Mouse (Mus musculus) kidney, embryonic 14.5 days (tissue): ENCODE results near the gene Psma7. TPM values are rescaled to one million over a fixed set of nuclear protein-coding genes. Genes with fewer than 3 reads are reported as not detected.

ENCODE experiments used
- ATAC-seq: fragments of 200-750 bp; cut with Nextera tagmentation; 2 replicates; pipeline ENCODE4 v1.8.0; 2017; ENCODE audit warnings: moderate number of reproducible peaks, mild to moderate bottlenecking, moderate TSS enrichment, moderate library complexity; ENCODE audit not compliant: low FRiP score, low TSS enrichment
- H3K27ac ChIP-seq: fragments of 300-500 bp; sonication (generic); 2 replicates; pipeline ENCODE4 v1.5.1; 2014; ENCODE audit warnings: low read depth, mild to moderate bottlenecking, low read length, moderate library complexity, mixed read lengths
- H3K27me3 ChIP-seq: fragments of 300-500 bp; sonication (generic); 2 replicates; pipeline ENCODE4 v1.6.1; 2014; ENCODE audit warnings: mild to moderate bottlenecking, low read length; ENCODE audit not compliant: control insufficient read depth, insufficient read depth
- H3K36me3 ChIP-seq: fragments of 300-500 bp; sonication (generic); 2 replicates; pipeline ENCODE4 v1.6.1; 2014; ENCODE audit warnings: low read length, mixed read lengths; ENCODE audit not compliant: control insufficient read depth, insufficient read depth
- H3K4me1 ChIP-seq: fragments of 300-500 bp; sonication (generic); 2 replicates; pipeline ENCODE4 v1.6.1; 2014; ENCODE audit warnings: low read length, mixed read lengths; ENCODE audit not compliant: control insufficient read depth, insufficient read depth
- H3K4me2 ChIP-seq: fragments of 300-500 bp; sonication (generic); replicated peaks from 2 replicates; pipeline ENCODE4 v1.6.1; 2014; ENCODE audit warnings: low read depth, mild to moderate bottlenecking, low read length
- H3K4me3 ChIP-seq: fragments of 300-500 bp; sonication (generic); 2 replicates; pipeline ENCODE4 v1.5.1; 2014; ENCODE audit warnings: mild to moderate bottlenecking, low read length
- H3K9ac ChIP-seq: fragments of 300-500 bp; sonication (generic); 2 replicates; pipeline ENCODE4 v1.6.1; 2014; ENCODE audit warnings: low read depth, mild to moderate bottlenecking, low read length, moderate library complexity
- H3K9me3 ChIP-seq: fragments of 300-500 bp; sonication (generic); 2 replicates; pipeline ENCODE4 v1.6.1; 2016; ENCODE audit warnings: low read length; ENCODE audit not compliant: control insufficient read depth
- WGBS: fragments of 180-500 bp; shearing (Covaris S2); extraction: QIAGEN DNeasy Blood & Tissue Kit; methylation state at CpG from one replicate; pipeline ENCODE4 v1.1.7; 2014; 5-methylcytosine and 5-hydroxymethylcytosine counted together
- polyA plus RNA-seq: library from polyadenylated mRNA; unstranded; fragments of >200 nt; fragmentation: Nextera tagmentation; extraction: Ambion mirVana; gene quantifications from 2 replicates; pipeline ENCODE4 v1.2.1, GENCODE M21; 2014

The Psma7 gene
- 713 and 771 TPM in 2 replicates for polyA plus RNA-seq

DNA sequence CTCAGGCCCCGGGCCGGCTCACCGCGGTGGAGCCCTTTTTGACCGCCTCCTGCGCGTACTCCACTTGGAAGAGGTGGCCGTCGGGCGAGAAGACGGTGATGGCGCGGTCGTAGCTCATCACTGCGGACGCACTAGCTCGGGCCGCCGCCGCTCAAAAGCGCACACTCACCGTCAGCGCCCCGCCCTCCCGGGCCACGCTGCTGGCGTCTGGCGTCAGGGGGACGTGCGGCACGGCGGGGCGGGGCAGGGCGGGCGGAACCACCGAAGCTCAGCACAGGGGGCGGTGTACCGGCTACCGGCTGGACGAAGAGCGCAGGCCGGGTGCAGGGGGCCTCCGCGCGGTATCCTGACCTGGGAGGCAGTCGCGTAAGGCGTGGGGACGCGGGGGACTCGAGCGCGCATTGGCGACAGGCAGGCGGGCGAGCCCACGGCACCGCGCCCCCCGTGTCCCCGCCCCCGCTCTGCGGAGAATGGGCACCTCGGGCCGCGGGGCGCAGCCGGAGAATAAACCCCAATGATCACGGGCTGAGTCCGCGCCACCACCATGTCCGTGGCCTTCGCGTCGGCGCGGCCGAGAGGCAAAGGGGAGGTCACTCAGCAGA, at the start of gene Psma7, which contains the start of gene Ss18l1:
Gene Psma7, minus strand, starts transcription at position 178 of the 602 bp plus-strand sequence.
Gene Ss18l1, plus strand, starts transcription at position 254 of the 602 bp plus-strand sequence.
- Histone ChIP-seq H3K9ac (peak within 1 kb of the TSS; percentile 95), H3K9me3 (no peaks in the 10 kb centered on the region), H3K4me2 (peak within 1 kb of the TSS; percentile 74), H3K27me3 (no peaks in the 10 kb centered on the region), H3K4me3 (peak within 1 kb of the TSS; percentile 99), H3K27ac (peak within 1 kb of the TSS; percentile 85), H3K36me3 (peaks cover 19% of the 10 kb centered on the region), H3K4me1 (peaks cover 23% of the 10 kb centered on the region)
- under 1% methylated on average over 75 of the region's 78 CpGs for WGBS
- ATAC-seq, result peak; percentile 94

GRCm38 (mm10) chr2:180090285-180090684, 48.1 kb upstream of the Psma7 start:
- no peak overlapping the region for H3K9ac ChIP-seq
- H3K4me3 ChIP-seq, result no peak overlapping the region
- no peaks in the 10 kb centered on the region for H3K27me3 ChIP-seq
- H3K4me1 ChIP-seq, result 0 out of 2 replicates have a peak, but pooled peaks cover 7% of the 10 kb centered on the region
- peak; percentile 50; the same call in 1 of the 2 replicates for ATAC-seq
- H3K36me3 ChIP-seq, result peaks cover 4% of the 10 kb centered on the region
- WGBS, result 30% methylated on average over 11 of the region's 11 CpGs
- H3K9me3 ChIP-seq, result no peaks in the 10 kb centered on the region
- no peak overlapping the region for H3K4me2 ChIP-seq
- H3K27ac ChIP-seq, result no peak overlapping the region

DNA sequence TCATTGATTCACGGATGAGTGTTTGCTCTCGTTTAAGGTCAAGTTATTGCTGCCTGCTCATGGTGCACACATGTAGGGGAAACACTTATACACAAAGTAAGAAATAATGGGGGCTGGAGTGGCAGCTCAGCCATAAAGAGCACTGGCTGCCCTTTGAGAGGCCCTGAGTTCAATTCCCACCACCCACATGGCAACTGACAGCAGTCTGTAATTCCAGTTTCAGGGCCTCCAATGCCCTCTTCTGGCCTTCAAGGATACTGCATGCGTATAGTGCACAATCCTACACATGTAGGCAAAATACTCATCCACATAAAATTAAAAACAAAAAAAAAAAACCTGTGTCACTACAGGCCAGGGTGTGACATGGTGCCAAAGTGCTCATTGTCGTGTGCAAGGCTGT, 45.2 kb upstream of the Psma7 start:
- no peak overlapping the region for H3K9ac ChIP-seq
- no peaks in the 10 kb centered on the region for H3K9me3 ChIP-seq
- no peak overlapping the region for H3K4me2 ChIP-seq
- 86% methylated on average over 4 of the region's 4 CpGs for WGBS
- no peaks in the 10 kb centered on the region for H3K27me3 ChIP-seq
- ATAC-seq, result no peak
- 0 out of 2 replicates have a peak, but pooled peaks cover 13% of the 10 kb centered on the region for H3K4me1 ChIP-seq
- peaks cover 4% of the 10 kb centered on the region for H3K36me3 ChIP-seq
- no peak overlapping the region for H3K27ac ChIP-seq
- H3K4me3 ChIP-seq, result no peak overlapping the region

DNA sequence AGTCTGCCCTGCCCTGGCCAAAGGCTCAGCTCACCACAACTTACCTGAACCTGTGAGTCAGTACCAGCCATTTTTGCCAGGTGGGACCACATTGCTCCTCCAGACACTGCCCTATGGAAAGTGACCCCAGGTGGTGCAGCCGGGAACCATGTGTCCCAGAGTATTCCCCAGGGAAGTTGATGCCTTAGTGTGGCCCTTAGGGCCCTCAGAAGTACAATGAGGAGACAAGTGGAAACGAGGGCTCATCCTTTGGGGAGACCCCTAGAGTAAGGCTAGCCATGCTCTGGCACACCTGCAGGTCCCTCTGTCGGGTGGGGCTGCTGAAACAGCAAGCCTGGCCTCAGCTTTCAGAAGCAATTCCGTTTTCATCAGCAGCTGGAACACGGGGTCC, 44.4 kb upstream of the Psma7 start:
- H3K36me3 ChIP-seq, result peaks cover 4% of the 10 kb centered on the region
- ATAC-seq, result no peak
- no peak overlapping the region for H3K4me3 ChIP-seq
- 0 out of 2 replicates have a peak, but pooled peaks cover 13% of the 10 kb centered on the region for H3K4me1 ChIP-seq
- H3K27me3 ChIP-seq, result no peaks in the 10 kb centered on the region
- no peak overlapping the region for H3K4me2 ChIP-seq
- H3K27ac ChIP-seq, result no peak overlapping the region
- H3K9ac ChIP-seq, result no peak overlapping the region
- no peaks in the 10 kb centered on the region for H3K9me3 ChIP-seq
- 81% methylated on average over 5 of the region's 5 CpGs for WGBS

DNA sequence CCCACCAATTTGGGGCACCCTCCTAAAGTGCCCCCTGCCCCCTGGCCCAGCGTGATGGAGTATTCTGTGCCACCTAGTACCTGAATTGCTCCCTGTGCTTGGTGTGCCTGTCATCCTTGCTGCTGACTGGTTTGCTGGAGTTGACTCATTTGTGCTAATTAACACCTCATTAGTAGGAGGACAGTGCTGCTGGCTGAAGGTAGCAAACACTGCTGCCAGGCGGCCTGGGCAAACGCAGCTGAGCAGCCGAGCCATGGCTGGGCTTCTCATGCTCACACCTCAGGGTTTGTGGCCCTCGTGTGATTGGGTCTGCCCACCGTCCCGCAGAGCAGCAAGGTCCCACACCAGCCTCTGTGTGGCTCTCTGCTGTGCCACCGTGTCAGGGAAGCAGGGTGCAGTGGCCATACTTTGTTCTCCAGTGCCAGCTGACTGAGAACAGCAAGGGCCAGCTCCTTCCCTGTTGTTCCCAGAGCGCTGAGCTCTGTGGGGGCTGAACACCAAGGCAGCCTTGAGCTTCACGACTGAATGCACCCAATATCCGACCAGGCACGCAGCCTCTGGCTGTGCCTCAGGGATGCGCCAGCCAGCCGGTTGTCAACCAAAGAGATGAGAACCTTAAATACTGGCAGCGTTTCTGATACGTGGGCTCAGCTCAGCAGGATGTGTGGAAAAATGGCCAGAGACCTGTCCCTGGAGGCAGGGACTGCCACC, 43.8 kb upstream of the Psma7 start:
- WGBS, result 47% methylated on average over 16 of the region's 16 CpGs
- H3K4me1 ChIP-seq, result 0 out of 2 replicates have a peak, but pooled peaks cover 13% of the 10 kb centered on the region
- no peak overlapping the region for H3K27ac ChIP-seq
- no peaks in the 10 kb centered on the region for H3K27me3 ChIP-seq
- H3K4me2 ChIP-seq, result no peak overlapping the region
- ATAC-seq, result no peak
- no peaks in the 10 kb centered on the region for H3K9me3 ChIP-seq
- peaks cover 4% of the 10 kb centered on the region for H3K36me3 ChIP-seq
- H3K4me3 ChIP-seq, result no peak overlapping the region
- no peak overlapping the region for H3K9ac ChIP-seq

DNA sequence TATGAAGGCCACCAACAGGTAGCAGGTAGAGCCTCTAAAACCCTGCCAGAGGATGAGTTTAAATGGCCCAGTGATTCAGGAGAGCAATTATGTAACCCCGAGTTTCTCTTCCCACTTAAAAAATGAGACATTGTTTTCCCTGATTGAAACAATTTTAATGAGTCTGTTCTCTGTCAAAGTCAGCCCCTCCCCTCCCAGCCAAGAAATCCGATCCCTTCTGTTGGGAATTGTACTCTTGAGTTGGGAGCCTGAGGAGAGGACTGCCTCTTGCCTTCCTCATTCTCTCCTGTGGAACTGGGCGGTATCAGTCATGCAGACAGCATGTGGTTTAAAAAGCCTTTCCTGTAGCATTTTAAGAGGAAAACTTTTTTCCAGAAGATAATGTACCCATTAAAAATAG, 42.3 kb upstream of the Psma7 start:
- Histone ChIP-seq H3K9ac (no peak overlapping the region), H3K27me3 (no peaks in the 10 kb centered on the region), H3K4me1 (0 out of 2 replicates have a peak, but pooled peaks cover 13% of the 10 kb centered on the region), H3K27ac (no peak overlapping the region), H3K4me2 (no peak overlapping the region), H3K4me3 (no peak overlapping the region), H3K36me3 (peaks cover 4% of the 10 kb centered on the region), H3K9me3 (no peaks in the 10 kb centered on the region)
- WGBS, result 17% methylated on average over 3 of the region's 3 CpGs
- ATAC-seq, result no peak

- 70% methylated on average over 10 of the region's 10 CpGs for WGBS
- H3K4me3 ChIP-seq, result no peak overlapping the region
Observed at GRCm38 (mm10) chr2:180083063-180083462, 40.8 kb upstream of the Psma7 start.

GRCm38 (mm10) chr2:180080680-180081079, 38.4 kb upstream of the Psma7 start:
- H3K36me3 ChIP-seq, result peaks cover 19% of the 10 kb centered on the region
- 86% methylated on average over 8 of the region's 8 CpGs for WGBS
- H3K4me1 ChIP-seq, result 0 out of 2 replicates have a peak, but pooled peaks cover 6% of the 10 kb centered on the region
- H3K9me3 ChIP-seq, result no peaks in the 10 kb centered on the region
- no peak overlapping the region for H3K4me2 ChIP-seq
- ATAC-seq, result no peak
- no peak overlapping the region for H3K4me3 ChIP-seq
- H3K9ac ChIP-seq, result no peak overlapping the region
- no peak overlapping the region for H3K27ac ChIP-seq
- no peaks in the 10 kb centered on the region for H3K27me3 ChIP-seq

More at GRCm38 (mm10) chr2:180083063-180083462, 40.8 kb upstream of the Psma7 start:
- 0 out of 2 replicates have a peak, but pooled peaks cover 13% of the 10 kb centered on the region for H3K4me1 ChIP-seq
- H3K4me2 ChIP-seq, result no peak overlapping the region
- ATAC-seq, result no peak
- no peak overlapping the region for H3K9ac ChIP-seq
- H3K36me3 ChIP-seq, result peaks cover 11% of the 10 kb centered on the region
- H3K27me3 ChIP-seq, result no peaks in the 10 kb centered on the region
- H3K27ac ChIP-seq, result no peak overlapping the region
- no peaks in the 10 kb centered on the region for H3K9me3 ChIP-seq

- Histone ChIP-seq H3K27me3 (no peaks in the 10 kb centered on the region), H3K36me3 (peaks cover 18% of the 10 kb centered on the region; the same call in 1 of the 2 replicates), H3K4me2 (no peak overlapping the region), H3K9me3 (no peaks in the 10 kb centered on the region), H3K4me1 (no peaks in the 10 kb centered on the region), H3K4me3 (no peak overlapping the region), H3K9ac (no peak overlapping the region), H3K27ac (no peak overlapping the region)
- 70% methylated on average over 3 of the region's 3 CpGs for WGBS
- ATAC-seq, result no peak
Observed at GRCm38 (mm10) chr2:180077622-180078021, 35.4 kb upstream of the Psma7 start.
